Mouse (Mus musculus) lung, embryonic 16.5 days (tissue): ENCODE results near the gene Ggta1. TPM values are rescaled to one million over a fixed set of nuclear protein-coding genes. Genes with fewer than 3 reads are reported as not detected.

Experiments
- polyA plus RNA-seq: library from polyadenylated mRNA; unstranded; fragments of >200 nt; fragmentation: Nextera tagmentation; extraction: Ambion mirVana; gene quantifications from 2 replicates; pipeline ENCODE4 v1.2.1, GENCODE M21; 2015

Gene Ggta1
- polyA plus RNA-seq, 1 experiment from 2014 or later, result 21.9 TPM

Other genes starting within 250 kb of the Ggta1 start
- gene Gsn, start 206.9 kb downstream of the Ggta1 start, polyA plus RNA-seq, result 241 and 277 TPM in 2 replicates
- gene Stom, start 126.3 kb downstream of the Ggta1 start, polyA plus RNA-seq, result 67.1 and 75.1 TPM in 2 replicates
- gene 4930568D16Rik, start 95.5 kb downstream of the Ggta1 start, polyA plus RNA-seq, result not detected in 2 replicates
- gene 4930402F06Rik, start 66.1 kb downstream of the Ggta1 start, polyA plus RNA-seq, result not detected in 2 replicates
- 30.9 and 34.2 TPM in 2 replicates for gene Dab2ip, start 95.0 kb upstream of the Ggta1 start, polyA plus RNA-seq